Mouse (Mus musculus): ENCODE results near the gene Trio. TPM values are rescaled to one million over a fixed set of nuclear protein-coding genes. Genes with fewer than 3 reads are reported as not detected.

The Trio gene
- polyA plus RNA-seq, 1 experiment from 2014 or later: 65.1 TPM

- WGBS: 69% methylated on average over 8 of the region's 8 CpGs
- ATAC-seq (ENCODE audit: low read depth): no peak
- H3K9ac ChIP-seq (replicated peaks; ENCODE audit: low read depth, low read length): no peak overlapping the region
- peaks cover 66% of the 10 kb centered on the region for H3K4me1 ChIP-seq (ENCODE audit: control insufficient read depth, insufficient read depth, low read length)
- H3K36me3 ChIP-seq (ENCODE audit: control insufficient read depth, insufficient read depth, low read length): no peaks in the 10 kb centered on the region
- no peaks in the 10 kb centered on the region for H3K27me3 ChIP-seq (ENCODE audit: control insufficient read depth, insufficient read depth, low read length)
- no peaks in the 10 kb centered on the region for H3K9me3 ChIP-seq (ENCODE audit: control insufficient read depth, low read length)
- no peak overlapping the region for H3K27ac ChIP-seq (ENCODE audit: low read depth, low read length)
- no peak overlapping the region for H3K4me3 ChIP-seq (ENCODE audit: low read depth, low read length)
- H3K4me2 ChIP-seq (ENCODE audit: low read depth, low read length): no peak overlapping the region
Measured at GRCm38 (mm10) chr15:27941020-27941419, 84.6 kb downstream of the Trio start.

GRCm38 (mm10) chr15:27940032-27940431 lies 85.6 kb downstream of the Trio start:
- Histone ChIP-seq H3K9ac (replicated peaks; ENCODE audit: low read depth, low read length) (no peak overlapping the region), H3K4me3 (ENCODE audit: low read depth, low read length) (no peak overlapping the region), H3K27me3 (ENCODE audit: control insufficient read depth, insufficient read depth, low read length) (no peaks in the 10 kb centered on the region), H3K4me1 (ENCODE audit: control insufficient read depth, insufficient read depth, low read length) (peaks cover 68% of the 10 kb centered on the region), H3K4me2 (ENCODE audit: low read depth, low read length) (no peak overlapping the region), H3K9me3 (ENCODE audit: control insufficient read depth, low read length) (no peaks in the 10 kb centered on the region), H3K36me3 (ENCODE audit: control insufficient read depth, insufficient read depth, low read length) (no peaks in the 10 kb centered on the region), H3K27ac (ENCODE audit: low read depth, low read length) (peak overlapping the region; percentile 5; the same call in 1 of the 2 replicates)
- WGBS: 90% methylated on average over 4 of the region's 4 CpGs
- ATAC-seq (ENCODE audit: low read depth): no peak

GRCm38 (mm10) chr15:27938886-27939285 lies 86.8 kb downstream of the Trio start:
- Histone ChIP-seq H3K4me1 (ENCODE audit: control insufficient read depth, insufficient read depth, low read length) (peaks cover 57% of the 10 kb centered on the region), H3K36me3 (ENCODE audit: control insufficient read depth, insufficient read depth, low read length) (no peaks in the 10 kb centered on the region), H3K9me3 (ENCODE audit: control insufficient read depth, low read length) (no peaks in the 10 kb centered on the region), H3K4me3 (ENCODE audit: low read depth, low read length) (no peak overlapping the region), H3K9ac (replicated peaks; ENCODE audit: low read depth, low read length) (peak overlapping the region; percentile 65), H3K27me3 (ENCODE audit: control insufficient read depth, insufficient read depth, low read length) (no peaks in the 10 kb centered on the region), H3K27ac (ENCODE audit: low read depth, low read length) (peak overlapping the region; percentile 93), H3K4me2 (ENCODE audit: low read depth, low read length) (no peak overlapping the region; the same call in 1 of the 2 replicates)
- 38% methylated on average over 6 of the region's 6 CpGs for WGBS
- no peak for ATAC-seq (ENCODE audit: low read depth)

GRCm38 (mm10) chr15:27937861-27938833 lies 87.5 kb downstream of the Trio start:
- WGBS: 12% methylated on average over 24 of the region's 24 CpGs
- no peaks in the 10 kb centered on the region for H3K27me3 ChIP-seq (ENCODE audit: control insufficient read depth, insufficient read depth, low read length)
- peak; percentile 83 for ATAC-seq (ENCODE audit: low read depth)
- H3K27ac ChIP-seq (ENCODE audit: low read depth, low read length): peak overlapping the region; percentile 93
- peak overlapping the region; percentile 61 for H3K4me2 ChIP-seq (ENCODE audit: low read depth, low read length)
- no peaks in the 10 kb centered on the region for H3K36me3 ChIP-seq (ENCODE audit: control insufficient read depth, insufficient read depth, low read length)
- peak overlapping the region; percentile 65 for H3K9ac ChIP-seq (replicated peaks; ENCODE audit: low read depth, low read length)
- peak overlapping the region; percentile 20 for H3K4me3 ChIP-seq (ENCODE audit: low read depth, low read length)
- H3K4me1 ChIP-seq (ENCODE audit: control insufficient read depth, insufficient read depth, low read length): peaks cover 49% of the 10 kb centered on the region
- no peaks in the 10 kb centered on the region for H3K9me3 ChIP-seq (ENCODE audit: control insufficient read depth, low read length)

- peak overlapping the region; percentile 61 for H3K4me2 ChIP-seq (ENCODE audit: low read depth, low read length)
- H3K4me1 ChIP-seq (ENCODE audit: control insufficient read depth, insufficient read depth, low read length): peaks cover 42% of the 10 kb centered on the region
- peak overlapping the region; percentile 20 for H3K4me3 ChIP-seq (ENCODE audit: low read depth, low read length)
- H3K27me3 ChIP-seq (ENCODE audit: control insufficient read depth, insufficient read depth, low read length): no peaks in the 10 kb centered on the region
- peak; percentile 98 for ATAC-seq (ENCODE audit: low read depth)
- H3K9ac ChIP-seq (replicated peaks; ENCODE audit: low read depth, low read length): peak overlapping the region; percentile 65
- peak overlapping the region; percentile 93 for H3K27ac ChIP-seq (ENCODE audit: low read depth, low read length)
- H3K36me3 ChIP-seq (ENCODE audit: control insufficient read depth, insufficient read depth, low read length): no peaks in the 10 kb centered on the region
- H3K9me3 ChIP-seq (ENCODE audit: control insufficient read depth, low read length): no peaks in the 10 kb centered on the region
- 4% methylated on average over 20 of the region's 20 CpGs for WGBS
Measured at GRCm38 (mm10) chr15:27937003-27937860, 88.4 kb downstream of the Trio start.

- Histone ChIP-seq H3K4me1 (ENCODE audit: control insufficient read depth, insufficient read depth, low read length) (peaks cover 41% of the 10 kb centered on the region), H3K9me3 (ENCODE audit: control insufficient read depth, low read length) (no peaks in the 10 kb centered on the region), H3K27ac (ENCODE audit: low read depth, low read length) (peak overlapping the region; percentile 93), H3K9ac (replicated peaks; ENCODE audit: low read depth, low read length) (peak overlapping the region; percentile 65), H3K36me3 (ENCODE audit: control insufficient read depth, insufficient read depth, low read length) (no peaks in the 10 kb centered on the region), H3K27me3 (ENCODE audit: control insufficient read depth, insufficient read depth, low read length) (no peaks in the 10 kb centered on the region), H3K4me2 (ENCODE audit: low read depth, low read length) (peak overlapping the region; percentile 61; the same call in 1 of the 2 replicates), H3K4me3 (ENCODE audit: low read depth, low read length) (no peak overlapping the region)
- ATAC-seq (ENCODE audit: low read depth): no peak
- 68% methylated on average over 12 of the region's 12 CpGs for WGBS
Measured at GRCm38 (mm10) chr15:27935772-27936746, 89.6 kb downstream of the Trio start.

GRCm38 (mm10) chr15:27933270-27933669 lies 92.4 kb downstream of the Trio start:
- H3K4me3 ChIP-seq (ENCODE audit: low read depth, low read length): no peak overlapping the region
- no peak for ATAC-seq (ENCODE audit: low read depth)
- no peaks in the 10 kb centered on the region for H3K27me3 ChIP-seq (ENCODE audit: control insufficient read depth, insufficient read depth, low read length)
- H3K9ac ChIP-seq (replicated peaks; ENCODE audit: low read depth, low read length): no peak overlapping the region
- H3K4me2 ChIP-seq (ENCODE audit: low read depth, low read length): no peak overlapping the region
- WGBS: 86% methylated on average over 1 of the region's 1 CpGs
- no peaks in the 10 kb centered on the region for H3K36me3 ChIP-seq (ENCODE audit: control insufficient read depth, insufficient read depth, low read length)
- H3K4me1 ChIP-seq (ENCODE audit: control insufficient read depth, insufficient read depth, low read length): peaks cover 23% of the 10 kb centered on the region
- H3K27ac ChIP-seq (ENCODE audit: low read depth, low read length): no peak overlapping the region
- no peaks in the 10 kb centered on the region for H3K9me3 ChIP-seq (ENCODE audit: control insufficient read depth, low read length)

- 89% methylated on average over 12 of the region's 12 CpGs for WGBS
- no peak overlapping the region for H3K4me2 ChIP-seq (ENCODE audit: low read depth, low read length)
- H3K4me3 ChIP-seq (ENCODE audit: low read depth, low read length): no peak overlapping the region
- H3K27me3 ChIP-seq (ENCODE audit: control insufficient read depth, insufficient read depth, low read length): no peaks in the 10 kb centered on the region
- H3K4me1 ChIP-seq (ENCODE audit: control insufficient read depth, insufficient read depth, low read length): peaks cover 15% of the 10 kb centered on the region
- ATAC-seq (ENCODE audit: low read depth): no peak
- no peaks in the 10 kb centered on the region for H3K36me3 ChIP-seq (ENCODE audit: control insufficient read depth, insufficient read depth, low read length)
- H3K27ac ChIP-seq (ENCODE audit: low read depth, low read length): no peak overlapping the region
- no peaks in the 10 kb centered on the region for H3K9me3 ChIP-seq (ENCODE audit: control insufficient read depth, low read length)
- no peak overlapping the region for H3K9ac ChIP-seq (replicated peaks; ENCODE audit: low read depth, low read length)
Measured at GRCm38 (mm10) chr15:27931891-27932290, 93.8 kb downstream of the Trio start.
